Mouse (Mus musculus) olfactory bulb, adult 2 months (tissue): ENCODE measurements around the gene Tas1r1.

Source experiments
- CTCF ChIP-seq: fragments of 200-500 bp; IDR thresholded peaks from 2 replicates; pipeline ENCODE4 v1.5.1; 2012; ENCODE audit warnings: low read depth, mild to moderate bottlenecking, low read length, moderate library complexity; ENCODE audit not compliant: insufficient read depth
- POLR2A ChIP-seq: fragments of 200-500 bp; IDR thresholded peaks from 2 replicates; pipeline ENCODE4 v1.6.1; 2012; ENCODE audit warnings: mild to moderate bottlenecking, low read depth, low read length, moderate library complexity; ENCODE audit not compliant: insufficient read depth

DNA sequence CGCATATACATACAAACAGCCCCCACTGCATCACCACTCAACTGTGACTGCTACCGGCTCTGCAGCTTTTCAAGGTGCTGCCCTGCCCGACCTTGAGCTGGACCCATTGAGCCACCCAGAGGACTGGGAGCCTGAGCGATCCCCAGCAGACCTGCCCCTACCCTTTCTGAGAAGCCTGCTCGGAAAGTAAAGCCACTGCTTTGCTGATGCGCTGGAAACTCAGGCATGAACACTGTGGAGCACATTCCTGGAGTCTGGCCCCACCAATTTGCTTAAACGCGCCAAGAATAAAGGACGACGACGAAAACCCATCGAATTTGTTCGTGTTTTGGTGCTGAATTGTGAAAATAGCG is 30.2 kb downstream of the Tas1r1 start:
- TF ChIP-seq POLR2A (no peak), CTCF (no peak)
